ENCODE assay signal across 8 mouse cellular contexts in genomic region chr10:79706406-79707094, GRCm38 (mm10). TPM values are rescaled to one million over a fixed set of nuclear protein-coding genes. Genes with fewer than 3 reads are reported as not detected.
DNase-seq lines count a peak whose midpoint lies in the region; ATAC-seq and TF ChIP-seq lines count a peak whose summit lies in the region.

No protein-coding gene starts in this region.

- H3K4me2 ChIP-seq in embryonic facial prominence, embryonic 11.5 days (ENCODE audit: low read depth, low read length): peak overlapping the region; percentile 23; the same call in 1 of the 2 replicates
- peak overlapping the region; percentile 19 for H3K4me2 ChIP-seq in hindbrain, embryonic 11.5 days (replicated peaks; ENCODE audit: low read depth, low read length)
- H3K4me2 ChIP-seq in midbrain, embryonic 12.5 days (replicated peaks): peak overlapping the region; percentile 98

- TF ChIP-seq CTCF in left cerebral cortex, adult 2 months (IDR thresholded peaks at IDR 0.05): no peak

- peak overlapping the region; percentile 87 for H3K9ac ChIP-seq in embryonic facial prominence, embryonic 11.5 days (replicated peaks; ENCODE audit: low read length)
- no peak overlapping the region for H3K9ac ChIP-seq in hindbrain, embryonic 11.5 days (ENCODE audit: low read depth, low read length)
- peak overlapping the region; percentile 92 for H3K9ac ChIP-seq in midbrain, embryonic 12.5 days (replicated peaks)

- peaks cover 8% of the 10 kb centered on the region for H3K36me3 ChIP-seq in embryonic facial prominence, embryonic 11.5 days (replicated peaks; ENCODE audit: control insufficient read depth, insufficient read depth, low read depth, low read length)
- H3K36me3 ChIP-seq in hindbrain, embryonic 11.5 days (ENCODE audit: control insufficient read depth, insufficient read depth, low read length): peaks cover 12% of the 10 kb centered on the region
- H3K36me3 ChIP-seq in midbrain, embryonic 12.5 days: peaks cover 40% of the 10 kb centered on the region

- H3K9me3 ChIP-seq in embryonic facial prominence, embryonic 11.5 days (replicated peaks; ENCODE audit: control insufficient read depth, low read length): no peaks in the 10 kb centered on the region
- no peaks in the 10 kb centered on the region for H3K9me3 ChIP-seq in hindbrain, embryonic 11.5 days (ENCODE audit: control insufficient read depth, low read length)
- no peaks in the 10 kb centered on the region for H3K9me3 ChIP-seq in midbrain, embryonic 12.5 days

- ATAC-seq in embryonic facial prominence, embryonic 11.5 days (replicated peaks; ENCODE audit: insufficient number of reproducible peaks, low FRiP score, low TSS enrichment, low read depth): no peak
- ATAC-seq in hindbrain, embryonic 11.5 days (ENCODE audit: low FRiP score): no peak
- no peak for ATAC-seq in midbrain, embryonic 12.5 days (ENCODE audit: low FRiP score, low read depth)
- ATAC-seq in activated CD4-positive, CD25-positive, alpha-beta regulatory T cell, adult 4 months: no peak

- intact Hi-C loops in left cerebral cortex, adult 2 months (cut with DNase I): no loop called here
- intact Hi-C loops in left cerebral cortex, postnatal 25 days (cut with DNase I): no loop called here

- H3K4me3 ChIP-seq in left cerebral cortex, adult 2 months: peak overlapping the region; percentile 97
- H3K4me3 ChIP-seq in embryonic facial prominence, embryonic 11.5 days (ENCODE audit: low read depth, low read length): no peak overlapping the region
- peak overlapping the region; percentile 8; the same call in 1 of the 2 replicates for H3K4me3 ChIP-seq in hindbrain, embryonic 11.5 days (ENCODE audit: low read depth, low read length)
- peak overlapping the region; percentile 82 for H3K4me3 ChIP-seq in midbrain, embryonic 12.5 days

- DNase-seq in left cerebral cortex, adult 2 months (ENCODE audit: extremely low spot score in 1 of 2, low spot score in 2 of 2): no peak
- no peak for DNase-seq in left cerebral cortex, postnatal 25 days (ENCODE audit: low spot score in 2 of 2)
- no peak for DNase-seq in embryonic facial prominence, embryonic 11.5 days (ENCODE audit: low spot score)
- no peak for DNase-seq in hindbrain, embryonic 11.5 days (ENCODE audit: low spot score)
- DNase-seq in right cerebral cortex, adult 18-20 months: no peak
- DNase-seq in adrenal gland, postnatal 36 days: no peak

- H3K4me1 ChIP-seq in embryonic facial prominence, embryonic 11.5 days (ENCODE audit: control insufficient read depth, insufficient read depth, low read length): peaks cover 13% of the 10 kb centered on the region
- peaks cover 5% of the 10 kb centered on the region for H3K4me1 ChIP-seq in hindbrain, embryonic 11.5 days (replicated peaks; ENCODE audit: control insufficient read depth, insufficient read depth, low read length)
- peaks cover 25% of the 10 kb centered on the region for H3K4me1 ChIP-seq in midbrain, embryonic 12.5 days

- peak overlapping the region; percentile 94 for H3K27ac ChIP-seq in left cerebral cortex, adult 2 months
- no peak overlapping the region for H3K27ac ChIP-seq in embryonic facial prominence, embryonic 11.5 days (replicated peaks; ENCODE audit: low read depth, low read length)
- H3K27ac ChIP-seq in hindbrain, embryonic 11.5 days (ENCODE audit: low read depth, low read length): no peak overlapping the region
- no peak overlapping the region; the same call in 1 of the 2 replicates for H3K27ac ChIP-seq in midbrain, embryonic 12.5 days (replicated peaks)

- 75% methylated on average over 5 of the region's 5 CpGs for WGBS in embryonic facial prominence, embryonic 11.5 days
- 83% methylated on average over 5 of the region's 5 CpGs for WGBS in hindbrain, embryonic 11.5 days
- WGBS in midbrain, embryonic 12.5 days: 89% methylated on average over 5 of the region's 5 CpGs

- no peaks in the 10 kb centered on the region for H3K27me3 ChIP-seq in embryonic facial prominence, embryonic 11.5 days (ENCODE audit: control insufficient read depth, insufficient read depth, low read length)
- no peaks in the 10 kb centered on the region for H3K27me3 ChIP-seq in hindbrain, embryonic 11.5 days (ENCODE audit: control insufficient read depth, insufficient read depth, low read length)
- H3K27me3 ChIP-seq in midbrain, embryonic 12.5 days: no peaks in the 10 kb centered on the region

RNA-seq across cellular contexts. Expression of gene Bsg, which starts 2.3 kb away (rescaled TPM):
- 100 to 1,000 TPM; 539 to 573 TPM for total RNA-seq in left cerebral cortex, adult 2 months (2021)
- total RNA-seq in left cerebral cortex, postnatal 25 days (2021): 100 to 1,000 TPM; 650 to 673 TPM
- polyA plus RNA-seq in embryonic facial prominence, embryonic 11.5 days (2014; fragmentation: Nextera tagmentation; extraction: Ambion mirVana): 630 and 667 TPM in 2 replicates
- polyA plus RNA-seq in hindbrain, embryonic 11.5 days (2014; fragmentation: Nextera tagmentation; extraction: Ambion mirVana): 595 and 605 TPM in 2 replicates
- 540 and 588 TPM in 2 replicates for polyA plus RNA-seq in midbrain, embryonic 12.5 days (2016; fragmentation: Nextera tagmentation; extraction: Ambion mirVana)
- polyA plus RNA-seq in activated CD4-positive, CD25-positive, alpha-beta regulatory T cell, adult 4 months (2017; shearing (Covaris generic)): 100 to 1,000 TPM; 135 to 157 TPM
- total RNA-seq in adrenal gland, postnatal 36 days (2021): 100 to 1,000 TPM; 558 to 568 TPM

RNA-seq across cellular contexts. Expression of gene Hcn2, which starts 9.9 kb away (rescaled TPM):
- 100 to 1,000 TPM; 129 to 142 TPM for total RNA-seq in left cerebral cortex, adult 2 months (2021)
- 100 to 1,000 TPM; 111 to 123 TPM for total RNA-seq in left cerebral cortex, postnatal 25 days (2021)
- 0.14 and 0.21 TPM in 2 replicates for polyA plus RNA-seq in embryonic facial prominence, embryonic 11.5 days (2014; fragmentation: Nextera tagmentation; extraction: Ambion mirVana)
- 0.15 and 0.20 TPM in 2 replicates for polyA plus RNA-seq in hindbrain, embryonic 11.5 days (2014; fragmentation: Nextera tagmentation; extraction: Ambion mirVana)
- 0.18 and 0.25 TPM in 2 replicates for polyA plus RNA-seq in midbrain, embryonic 12.5 days (2016; fragmentation: Nextera tagmentation; extraction: Ambion mirVana)
- not detected for polyA plus RNA-seq in activated CD4-positive, CD25-positive, alpha-beta regulatory T cell, adult 4 months (2017; shearing (Covaris generic))
- 1 to 10 TPM; 4.3 to 6.0 TPM for total RNA-seq in adrenal gland, postnatal 36 days (2021)

RNA-seq across cellular contexts. Expression of gene Gzmm, which starts 17.7 kb away (rescaled TPM):
- total RNA-seq in left cerebral cortex, adult 2 months (2021): 1 to 10 TPM; 2.1 to 4.0 TPM
- 1 to 10 TPM; 1.5 to 2.4 TPM for total RNA-seq in left cerebral cortex, postnatal 25 days (2021)
- 0.77 TPM in 1 of 2 replicates, not detected in the other for polyA plus RNA-seq in embryonic facial prominence, embryonic 11.5 days (2014; fragmentation: Nextera tagmentation; extraction: Ambion mirVana)
- polyA plus RNA-seq in hindbrain, embryonic 11.5 days (2014; fragmentation: Nextera tagmentation; extraction: Ambion mirVana): 0.42 and 0.73 TPM in 2 replicates
- 1.4 TPM in 2 replicates for polyA plus RNA-seq in midbrain, embryonic 12.5 days (2016; fragmentation: Nextera tagmentation; extraction: Ambion mirVana)
- polyA plus RNA-seq in activated CD4-positive, CD25-positive, alpha-beta regulatory T cell, adult 4 months (2017; shearing (Covaris generic)): under 1 TPM; 0.52 to 0.62 TPM
- total RNA-seq in adrenal gland, postnatal 36 days (2021): 1 to 10 TPM in 1 of 2 experiments, under 1 TPM in 1; 0.86 to 1.0 TPM

RNA-seq across cellular contexts. Expression of gene Cdc34, which starts 24.6 kb away (rescaled TPM):
- total RNA-seq in left cerebral cortex, adult 2 months (2021): 10 to 100 TPM; 80.7 to 84.8 TPM
- total RNA-seq in left cerebral cortex, postnatal 25 days (2021): 10 to 100 TPM; 75.9 to 78.0 TPM
- 150 and 157 TPM in 2 replicates for polyA plus RNA-seq in embryonic facial prominence, embryonic 11.5 days (2014; fragmentation: Nextera tagmentation; extraction: Ambion mirVana)
- polyA plus RNA-seq in hindbrain, embryonic 11.5 days (2014; fragmentation: Nextera tagmentation; extraction: Ambion mirVana): 153 and 159 TPM in 2 replicates
- polyA plus RNA-seq in midbrain, embryonic 12.5 days (2016; fragmentation: Nextera tagmentation; extraction: Ambion mirVana): 139 and 156 TPM in 2 replicates
- 10 to 100 TPM; 17.4 to 27.5 TPM for polyA plus RNA-seq in activated CD4-positive, CD25-positive, alpha-beta regulatory T cell, adult 4 months (2017; shearing (Covaris generic))
- 10 to 100 TPM; 75.0 to 79.9 TPM for total RNA-seq in adrenal gland, postnatal 36 days (2021)

RNA-seq across cellular contexts. Expression of gene Tpgs1, which starts 37.4 kb away (rescaled TPM):
- total RNA-seq in left cerebral cortex, adult 2 months (2021): 10 to 100 TPM; 79.3 to 80.6 TPM
- total RNA-seq in left cerebral cortex, postnatal 25 days (2021): 10 to 100 TPM; 82.0 to 82.8 TPM
- polyA plus RNA-seq in embryonic facial prominence, embryonic 11.5 days (2014; fragmentation: Nextera tagmentation; extraction: Ambion mirVana): 65.6 and 67.3 TPM in 2 replicates
- 69.6 and 70.8 TPM in 2 replicates for polyA plus RNA-seq in hindbrain, embryonic 11.5 days (2014; fragmentation: Nextera tagmentation; extraction: Ambion mirVana)
- polyA plus RNA-seq in midbrain, embryonic 12.5 days (2016; fragmentation: Nextera tagmentation; extraction: Ambion mirVana): 62.4 and 72.3 TPM in 2 replicates
- 10 to 100 TPM; 22.5 to 32.9 TPM for polyA plus RNA-seq in activated CD4-positive, CD25-positive, alpha-beta regulatory T cell, adult 4 months (2017; shearing (Covaris generic))
- total RNA-seq in adrenal gland, postnatal 36 days (2021): 10 to 100 TPM; 31.6 to 39.0 TPM

Comparison
In these comparisons a context has a peak if more than half of its experiments do, and no peak if none do; other contexts are left out.
1. H3K4me2 ChIP-seq: peak in every context shown above with its lines; median percentile 98 in midbrain, embryonic 12.5 days; 23 in embryonic facial prominence, embryonic 11.5 days; 19 in hindbrain, embryonic 11.5 days.